Mouse (Mus musculus) limb, embryonic 10.5 days (tissue): ENCODE measurements at regions not wholly inside any gene's neighbourhood (a gene's known extent, or its start where the extent isn't known, plus 50 kb on each side); places are given as distances from the start of the nearest gene placed in this dataset.
A peak's percentile ranks its signal among the peaks of the same experiment; 100 is the strongest.

Experiments
- DNase-seq: peaks from one replicate; pipeline ENCODE4 v3.0.0-alpha.2; 2017; ENCODE audit warnings: low spot score
- H3K27ac ChIP-seq: fragments of 300-500 bp; sonication (generic); 2 replicates; pipeline ENCODE4 v1.5.1; 2016; ENCODE audit warnings: mild to moderate bottlenecking
- H3K27me3 ChIP-seq: fragments of 300-500 bp; sonication (generic); 2 replicates; pipeline ENCODE4 v1.6.1; 2016; ENCODE audit warnings: low read depth, mild to moderate bottlenecking; ENCODE audit not compliant: poor library complexity, severe bottlenecking
- H3K36me3 ChIP-seq: fragments of 300-500 bp; sonication (generic); 2 replicates; pipeline ENCODE4 v1.6.1; 2016; ENCODE audit warnings: mild to moderate bottlenecking, moderate library complexity
- H3K4me1 ChIP-seq: fragments of 300-500 bp; sonication (generic); 2 replicates; pipeline ENCODE4 v1.6.1; 2016
- H3K4me3 ChIP-seq: fragments of 300-500 bp; sonication (generic); 2 replicates; pipeline ENCODE4 v1.5.1; 2016; ENCODE audit warnings: mild to moderate bottlenecking, moderate library complexity
- H3K9me3 ChIP-seq: fragments of 300-500 bp; sonication (generic); replicated peaks from 2 replicates; pipeline ENCODE4 v1.6.1; 2016; ENCODE audit warnings: mild to moderate bottlenecking
- WGBS: fragments of 180-500 bp; shearing (Covaris S2); methylation state at CpG from one replicate; pipeline ENCODE4 v1.1.7; 2016; 5-methylcytosine and 5-hydroxymethylcytosine counted together

DNA sequence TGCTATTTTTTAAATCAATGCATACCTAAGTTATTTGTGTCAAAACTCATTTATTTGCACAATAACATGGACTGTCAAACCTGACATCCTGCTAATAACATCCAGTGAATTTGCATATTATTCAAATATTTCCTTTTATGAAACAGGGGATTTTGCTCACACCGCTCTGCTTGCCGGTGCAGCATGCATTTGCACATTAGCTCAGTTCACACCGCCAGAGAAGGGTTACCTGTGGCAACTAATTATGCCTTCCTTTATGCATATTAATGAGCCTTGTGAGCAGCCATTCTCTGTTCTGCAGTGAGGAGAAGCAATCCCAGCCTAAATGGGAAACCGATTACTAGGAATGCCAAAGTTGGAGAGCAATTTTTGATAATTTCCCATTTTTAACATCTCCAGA lies 141.9 kb downstream of the Arrdc4 start:
- WGBS: 86% methylated on average over 4 of the region's 4 CpGs
- Histone ChIP-seq H3K9me3 (no peaks in the 10 kb centered on the region), H3K27ac (no peak overlapping the region), H3K27me3 (no peaks in the 10 kb centered on the region), H3K36me3 (no peaks in the 10 kb centered on the region), H3K4me1 (peaks cover 4% of the 10 kb centered on the region; the same call in 1 of the 2 replicates), H3K4me3 (no peak overlapping the region)
- no peak for DNase-seq

GRCm38 (mm10) chr7:68606278-68606677 lies 142.8 kb downstream of the Arrdc4 start:
- H3K36me3 ChIP-seq: no peaks in the 10 kb centered on the region
- WGBS: 92% methylated on average over 3 of the region's 3 CpGs
- H3K9me3 ChIP-seq: no peaks in the 10 kb centered on the region
- H3K4me3 ChIP-seq: no peak overlapping the region
- no peaks in the 10 kb centered on the region for H3K4me1 ChIP-seq
- no peak overlapping the region for H3K27ac ChIP-seq
- H3K27me3 ChIP-seq: no peaks in the 10 kb centered on the region
- no peak for DNase-seq

DNA sequence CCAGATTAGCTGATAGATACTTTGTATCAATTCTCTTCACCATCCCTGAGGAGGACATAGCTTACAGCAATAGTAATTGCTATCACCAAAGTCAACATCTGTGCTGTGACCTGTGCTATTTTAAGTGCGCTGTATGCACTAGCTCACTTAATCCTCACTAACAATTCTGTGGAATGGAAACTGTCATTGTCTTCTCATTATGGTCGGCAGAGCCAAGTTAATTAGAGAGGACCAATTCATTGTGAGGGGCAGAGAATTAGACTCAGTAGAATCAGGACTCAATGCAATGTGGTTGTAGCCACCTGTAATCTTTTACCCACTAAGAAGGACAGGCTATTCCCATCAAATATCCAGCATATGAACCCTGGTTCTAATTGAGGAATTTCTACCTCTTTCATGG lies 145.3 kb downstream of the Arrdc4 start:
- Histone ChIP-seq H3K27ac (no peak overlapping the region), H3K9me3 (no peaks in the 10 kb centered on the region), H3K4me3 (no peak overlapping the region), H3K27me3 (no peaks in the 10 kb centered on the region), H3K4me1 (no peaks in the 10 kb centered on the region), H3K36me3 (no peaks in the 10 kb centered on the region)
- 75% methylated on average over 2 of the region's 2 CpGs for WGBS
- no peak for DNase-seq

DNA sequence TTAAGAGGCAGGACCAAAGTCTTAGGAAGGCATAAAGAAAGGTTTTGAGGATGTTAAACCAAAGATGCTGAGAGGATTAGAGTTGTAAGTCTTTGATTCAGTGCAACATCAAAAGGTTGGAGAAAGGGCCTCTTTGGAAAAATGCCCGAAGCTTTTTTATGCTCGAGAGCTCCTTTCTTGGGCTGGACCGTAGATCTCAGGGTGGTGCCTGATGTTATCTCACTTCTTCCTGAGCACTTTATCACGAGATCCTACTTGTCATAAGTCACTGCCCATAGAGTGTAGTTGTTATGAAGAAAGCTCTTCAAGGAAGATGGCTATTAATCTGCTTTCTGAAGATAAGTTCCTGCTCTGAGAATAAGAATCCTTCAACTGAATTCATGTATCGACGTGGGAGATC lies 147.0 kb downstream of the Arrdc4 start:
- Histone ChIP-seq H3K27ac (no peak overlapping the region), H3K36me3 (no peaks in the 10 kb centered on the region), H3K4me3 (no peak overlapping the region), H3K9me3 (no peaks in the 10 kb centered on the region), H3K27me3 (no peaks in the 10 kb centered on the region), H3K4me1 (no peaks in the 10 kb centered on the region)
- WGBS: 87% methylated on average over 6 of the region's 6 CpGs
- DNase-seq: no peak

GRCm38 (mm10) chr7:68594017-68594386 lies 155.0 kb downstream of the Arrdc4 start:
- WGBS: 88% methylated on average over 4 of the region's 4 CpGs
- Histone ChIP-seq H3K27me3 (no peaks in the 10 kb centered on the region), H3K9me3 (no peaks in the 10 kb centered on the region), H3K36me3 (no peaks in the 10 kb centered on the region), H3K4me1 (peaks cover 6% of the 10 kb centered on the region), H3K4me3 (no peak overlapping the region), H3K27ac (no peak overlapping the region)
- no peak for DNase-seq

- no peaks in the 10 kb centered on the region for H3K36me3 ChIP-seq
- no peak overlapping the region for H3K27ac ChIP-seq
- WGBS: 55% methylated on average over 15 of the region's 15 CpGs
- no peaks in the 10 kb centered on the region for H3K9me3 ChIP-seq
- no peak for DNase-seq
- H3K27me3 ChIP-seq: no peaks in the 10 kb centered on the region
- H3K4me1 ChIP-seq: peaks cover 6% of the 10 kb centered on the region
- no peak overlapping the region for H3K4me3 ChIP-seq
Observed at GRCm38 (mm10) chr7:68593344-68594016, 155.6 kb downstream of the Arrdc4 start.

- H3K9me3 ChIP-seq: no peaks in the 10 kb centered on the region
- H3K4me3 ChIP-seq: no peak overlapping the region
- whole genome bisulfite sequencing: 87% methylated on average over 13 of the region's 13 CpGs
- no peaks in the 10 kb centered on the region for H3K36me3 ChIP-seq
- no peak overlapping the region for H3K27ac ChIP-seq
- H3K27me3 ChIP-seq: peaks cover 23% of the 10 kb centered on the region
- no peak for DNase-seq
- H3K4me1 ChIP-seq: peaks cover 13% of the 10 kb centered on the region; the same call in 1 of the 2 replicates
Observed at GRCm38 (mm10) chr7:68582540-68583325, 166.3 kb downstream of the Arrdc4 start.

- H3K4me1 ChIP-seq: peaks cover 13% of the 10 kb centered on the region; the same call in 1 of the 2 replicates
- no peaks in the 10 kb centered on the region for H3K36me3 ChIP-seq
- H3K27ac ChIP-seq: no peak overlapping the region
- no peaks in the 10 kb centered on the region for H3K9me3 ChIP-seq
- H3K4me3 ChIP-seq: no peak overlapping the region
- H3K27me3 ChIP-seq: peaks cover 31% of the 10 kb centered on the region
- DNase-seq: peak; percentile 56
- WGBS: 51% methylated on average over 4 of the region's 4 CpGs
Observed at GRCm38 (mm10) chr7:68580650-68581049, 168.4 kb downstream of the Arrdc4 start.

GRCm38 (mm10) chr7:68579666-68580065 lies 169.4 kb downstream of the Arrdc4 start:
- WGBS: 18% methylated on average over 10 of the region's 10 CpGs
- Histone ChIP-seq H3K4me1 (peaks cover 13% of the 10 kb centered on the region; the same call in 1 of the 2 replicates), H3K27ac (no peak overlapping the region), H3K36me3 (no peaks in the 10 kb centered on the region), H3K4me3 (no peak overlapping the region), H3K27me3 (peaks cover 31% of the 10 kb centered on the region), H3K9me3 (no peaks in the 10 kb centered on the region)
- peak; percentile 95 for DNase-seq

DNA sequence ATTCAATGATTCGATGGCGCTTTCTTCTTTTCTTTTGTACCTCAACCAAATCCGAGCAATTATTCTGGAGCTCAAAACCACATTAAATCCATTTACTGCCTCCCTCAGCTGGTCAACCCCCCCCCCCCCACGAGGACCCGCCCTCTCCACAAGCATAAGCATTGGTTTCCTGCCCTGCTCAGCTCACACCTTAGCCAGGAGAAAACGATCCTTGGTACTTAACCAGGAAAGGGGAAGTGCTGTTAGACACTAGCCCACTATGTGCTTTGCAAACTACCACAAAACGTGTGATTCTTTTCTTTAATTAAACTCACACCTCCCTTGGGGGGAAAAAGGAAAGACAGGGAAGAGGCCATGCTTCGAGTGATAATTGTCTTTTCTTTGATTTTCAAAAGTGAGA lies 169.8 kb downstream of the Arrdc4 start:
- DNase-seq: no peak
- 48% methylated on average over 8 of the region's 8 CpGs for WGBS
- Histone ChIP-seq H3K36me3 (no peaks in the 10 kb centered on the region), H3K4me1 (peaks cover 13% of the 10 kb centered on the region; the same call in 1 of the 2 replicates), H3K4me3 (no peak overlapping the region), H3K27me3 (peaks cover 31% of the 10 kb centered on the region), H3K27ac (no peak overlapping the region), H3K9me3 (no peaks in the 10 kb centered on the region)

GRCm38 (mm10) chr7:68571315-68571714 lies 177.7 kb downstream of the Arrdc4 start:
- Histone ChIP-seq H3K4me3 (no peak overlapping the region), H3K27ac (no peak overlapping the region), H3K27me3 (peaks cover 30% of the 10 kb centered on the region), H3K9me3 (no peaks in the 10 kb centered on the region), H3K4me1 (peaks cover 24% of the 10 kb centered on the region), H3K36me3 (no peaks in the 10 kb centered on the region)
- WGBS: 57% methylated on average over 4 of the region's 4 CpGs
- no peak for DNase-seq

- H3K4me3 ChIP-seq: no peak overlapping the region
- H3K9me3 ChIP-seq: no peaks in the 10 kb centered on the region
- WGBS: 61% methylated on average over 9 of the region's 9 CpGs
- no peaks in the 10 kb centered on the region for H3K36me3 ChIP-seq
- peaks cover 24% of the 10 kb centered on the region for H3K4me1 ChIP-seq
- DNase-seq: no peak
- no peak overlapping the region for H3K27ac ChIP-seq
- peaks cover 52% of the 10 kb centered on the region for H3K27me3 ChIP-seq
Observed at GRCm38 (mm10) chr7:68568127-68568510, 180.9 kb downstream of the Arrdc4 start.

DNA sequence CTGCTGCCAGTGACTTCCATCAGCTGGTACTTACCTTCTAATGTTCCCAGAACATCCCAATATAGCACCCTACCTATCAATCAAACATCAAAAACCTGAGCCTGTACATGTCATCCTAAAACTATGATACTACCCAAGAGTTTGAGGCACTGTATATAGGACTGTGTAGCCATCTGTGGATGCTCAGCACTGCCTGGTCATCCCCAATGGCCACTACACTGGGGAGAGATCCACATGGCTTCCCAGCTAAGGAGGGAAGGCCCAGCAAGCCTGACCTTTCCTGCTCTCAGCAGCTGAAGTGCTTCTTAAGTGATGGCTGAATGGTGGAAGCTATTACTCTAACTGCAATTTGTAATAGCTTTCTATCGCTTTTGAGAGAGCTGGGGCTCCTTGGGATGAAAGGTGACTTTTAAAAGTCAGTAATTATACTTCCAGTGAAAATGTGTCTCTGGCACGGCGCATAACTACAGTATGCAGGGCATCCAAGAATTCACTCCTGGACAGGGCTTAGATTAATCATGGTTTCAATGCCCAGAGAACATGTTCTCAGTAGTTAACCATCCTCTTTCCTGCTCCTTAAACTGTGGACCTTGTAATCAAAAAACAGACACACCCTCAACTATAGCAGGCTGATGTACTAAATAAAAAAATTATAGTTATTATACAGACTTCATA lies 181.5 kb downstream of the Arrdc4 start:
- H3K27me3 ChIP-seq: peaks cover 52% of the 10 kb centered on the region

More for the DNA sequence above, 181.5 kb downstream of the Arrdc4 start:
- no peaks in the 10 kb centered on the region for H3K36me3 ChIP-seq
- no peaks in the 10 kb centered on the region for H3K9me3 ChIP-seq
- 77% methylated on average over 3 of the region's 3 CpGs for WGBS
- H3K4me1 ChIP-seq: peaks cover 24% of the 10 kb centered on the region
- H3K4me3 ChIP-seq: no peak overlapping the region
- no peak overlapping the region for H3K27ac ChIP-seq
- DNase-seq: no peak
